Mouse (Mus musculus): ENCODE results near the gene Flcn.

- TF ChIP-seq CTCF (IDR thresholded peaks at IDR 0.05; ENCODE audit: borderline replicate concordance, insufficient read depth, low read depth, low read length) (no peak), POLR2A (IDR thresholded peaks at IDR 0.05; ENCODE audit: borderline replicate concordance, insufficient read depth, low read length) (no peak)
These were observed 27.7 kb downstream of the Flcn start for GRCm38 (mm10) chr11:59782091-59782590.
